Mouse (Mus musculus) ES-Bruce4 (cell line): ENCODE data around the gene Exph5. TPM values are rescaled to one million over a fixed set of nuclear protein-coding genes. Genes with fewer than 3 reads are reported as not detected.

Experiments
- H3K27ac ChIP-seq: 2 replicates; pipeline ENCODE4 v1.5.1; 2012; ENCODE audit warnings: low read length, inconsistent platforms; ENCODE audit not compliant: insufficient read depth
- H3K27me3 ChIP-seq: 2 replicates; pipeline ENCODE4 v1.6.1; 2012; ENCODE audit warnings: mild to moderate bottlenecking, low read length, inconsistent platforms; ENCODE audit not compliant: control insufficient read depth, poor library complexity, insufficient read depth, severe bottlenecking
- H3K36me3 ChIP-seq: 2 replicates; pipeline ENCODE4 v1.6.1; 2012; ENCODE audit warnings: inconsistent platforms, mild to moderate bottlenecking, low read length, moderate library complexity; ENCODE audit not compliant: control insufficient read depth, poor library complexity, insufficient read depth, severe bottlenecking
- H3K4me1 ChIP-seq: one replicate; pipeline ENCODE4 v1.8.1; 2011; ENCODE audit warnings: low read length; ENCODE audit not compliant: control insufficient read depth, insufficient read depth
- H3K4me3 ChIP-seq: 2 replicates; pipeline ENCODE4 v1.5.1; 2011; ENCODE audit warnings: low read depth, mild to moderate bottlenecking, low read length
- H3K9ac ChIP-seq: 2 replicates; pipeline ENCODE4 v1.6.1; 2012; ENCODE audit warnings: low read depth, mild to moderate bottlenecking, inconsistent platforms; ENCODE audit not compliant: poor library complexity, severe bottlenecking
- H3K9me3 ChIP-seq: replicated peaks from 2 replicates; pipeline ENCODE4 v1.6.1; 2012; ENCODE audit warnings: mild to moderate bottlenecking, low read length, inconsistent platforms; ENCODE audit not compliant: control insufficient read depth, poor library complexity, insufficient read depth, severe bottlenecking
- CTCF ChIP-seq: IDR thresholded peaks from one replicate; pipeline ENCODE4 v1.8.1; 2011; ENCODE audit warnings: low read depth, low read length
- EP300 ChIP-seq: IDR thresholded peaks from 2 replicates; pipeline ENCODE4 v1.6.1; 2011; ENCODE audit warnings: low read depth, low read length; ENCODE audit not compliant: insufficient read depth
- POLR2A ChIP-seq: IDR thresholded peaks from one replicate; pipeline ENCODE4 v1.8.1; 2011; ENCODE audit warnings: low read length; ENCODE audit not compliant: insufficient read depth
- polyA plus RNA-seq: library from polyadenylated mRNA; stranded (reverse); fragments of >200 nt; gene quantifications from 2 replicates; pipeline ENCODE4 v1.2.4, GENCODE M21; 2011; ENCODE audit warnings: low read depth; ENCODE audit not compliant: missing spikeins, insufficient read depth, insufficient read length

Exph5 gene
- polyA plus RNA-seq, 1 experiment: 0.40 TPM

DNA sequence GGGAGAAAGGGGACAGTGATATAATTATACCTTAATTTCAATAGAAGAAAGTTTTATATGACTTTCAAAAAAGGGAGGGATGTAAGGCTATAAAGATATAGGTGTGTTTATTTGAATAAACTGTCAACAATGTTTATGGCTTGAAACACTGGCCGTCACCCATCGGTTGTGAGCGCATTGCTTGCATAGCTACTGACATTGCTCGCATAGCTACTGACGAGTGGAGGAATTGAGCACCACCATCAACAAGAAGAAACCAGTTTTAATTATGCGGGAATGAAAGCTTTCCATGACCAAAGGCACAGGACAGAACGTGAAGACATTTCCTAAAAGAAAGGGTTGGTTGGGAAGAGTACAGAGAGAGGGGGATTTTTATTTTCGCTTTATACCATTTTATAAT lies 99.7 kb downstream of the Exph5 start:
- Histone ChIP-seq H3K4me3 (no peak overlapping the region), H3K27ac (no peak overlapping the region), H3K4me1 (no peaks in the 10 kb centered on the region), H3K36me3 (no peaks in the 10 kb centered on the region), H3K9ac (no peak overlapping the region), H3K9me3 (no peaks in the 10 kb centered on the region), H3K27me3 (no peaks in the 10 kb centered on the region)
- TF ChIP-seq EP300: no peak
- no peak for TF ChIP-seq POLR2A
- no peak for TF ChIP-seq CTCF

DNA sequence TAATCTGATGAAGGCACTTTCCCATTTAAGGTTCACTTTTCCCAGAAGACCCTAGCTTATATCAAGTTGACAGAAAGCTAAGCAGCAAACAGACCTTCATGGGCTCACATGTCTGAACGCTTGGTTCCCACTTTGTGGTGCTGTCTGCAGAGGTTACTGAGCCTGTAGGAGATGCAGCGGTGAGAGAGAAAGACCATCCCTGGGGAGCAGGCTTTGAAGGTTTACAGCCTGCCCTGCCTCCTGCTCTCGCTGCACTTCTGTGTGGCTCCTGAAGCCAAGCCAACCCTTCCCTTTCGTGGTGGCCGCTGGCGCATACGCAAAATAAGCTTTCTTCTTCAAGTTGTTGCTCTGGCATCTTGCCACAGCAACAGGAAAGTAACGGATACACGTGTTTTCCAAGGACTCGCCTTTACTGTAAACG lies 100.8 kb downstream of the Exph5 start, which contains the start of gene 4930550C14Rik:
Gene 4930550C14Rik (plus strand): TSS at position 35 of the 421 bp plus-strand sequence.
- H3K4me3 ChIP-seq: peak within 1 kb of the TSS; percentile 27
- H3K9me3 ChIP-seq: no peaks in the 10 kb centered on the region
- H3K9ac ChIP-seq: peak within 1 kb of the TSS; percentile 48
- no peaks in the 10 kb centered on the region for H3K4me1 ChIP-seq
- H3K27me3 ChIP-seq: no peaks in the 10 kb centered on the region
- H3K27ac ChIP-seq: peak within 1 kb of the TSS; percentile 74
- H3K36me3 ChIP-seq: no peaks in the 10 kb centered on the region
- TF ChIP-seq CTCF (no peak), EP300 (no peak), POLR2A (no peak)

DNA sequence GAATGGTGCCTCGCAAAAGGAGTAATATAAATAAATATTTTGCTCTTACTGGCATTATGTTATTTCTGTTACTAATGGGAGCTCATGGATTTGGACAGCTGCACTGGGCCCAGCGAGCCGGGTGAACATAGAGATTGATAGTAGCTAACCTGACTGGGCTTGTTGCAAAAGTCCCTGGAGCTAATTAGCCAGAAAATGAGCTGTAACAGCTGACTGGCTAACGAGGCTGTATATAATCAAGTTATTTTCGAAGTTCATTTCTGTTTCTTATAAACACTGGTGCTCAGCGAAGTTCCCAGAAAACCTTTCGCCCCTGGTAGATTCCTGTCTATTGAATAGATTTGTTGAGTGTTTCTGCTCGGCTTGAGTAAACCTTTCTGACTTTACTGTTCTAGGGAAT lies 101.5 kb downstream of the Exph5 start:
- TF ChIP-seq POLR2A: no peak
- no peak for TF ChIP-seq EP300
- TF ChIP-seq CTCF: no peak
- no peaks in the 10 kb centered on the region for H3K4me1 ChIP-seq
- H3K36me3 ChIP-seq: no peaks in the 10 kb centered on the region
- peak overlapping the region; percentile 48 for H3K9ac ChIP-seq
- H3K9me3 ChIP-seq: no peaks in the 10 kb centered on the region
- no peak overlapping the region for H3K4me3 ChIP-seq
- no peaks in the 10 kb centered on the region for H3K27me3 ChIP-seq
- H3K27ac ChIP-seq: peak overlapping the region; percentile 74

DNA sequence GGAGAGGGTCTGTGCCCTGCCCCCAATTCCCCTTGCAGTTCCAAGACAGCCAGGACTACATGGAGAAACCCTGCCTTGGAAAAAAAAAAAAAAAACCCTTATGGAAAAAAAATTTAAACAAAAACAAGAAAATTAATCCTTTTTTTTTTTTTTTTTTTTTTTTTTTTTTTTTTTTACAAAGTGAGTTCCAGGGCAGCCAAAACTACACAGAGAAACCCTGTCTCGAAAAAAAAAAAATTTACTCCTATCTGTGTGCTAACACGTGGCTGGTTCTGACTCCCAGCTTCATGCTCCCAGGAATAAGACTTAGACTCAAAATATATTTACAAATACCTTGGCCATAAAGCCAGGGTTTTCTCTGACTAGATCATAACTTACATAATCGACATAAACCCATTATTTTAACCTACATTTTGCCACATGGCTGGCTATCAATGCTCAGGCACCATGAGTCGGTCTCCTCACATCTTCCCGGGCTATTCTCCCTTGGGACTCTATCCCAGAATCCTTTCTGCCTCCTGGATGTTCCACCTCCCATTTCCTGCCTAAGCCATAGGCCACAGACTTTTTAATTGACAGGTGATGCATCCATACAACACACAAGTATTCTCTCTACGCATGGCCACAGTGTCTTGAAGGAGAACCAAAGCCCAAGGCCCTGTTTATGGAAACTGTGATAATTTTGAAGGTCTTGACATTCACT lies 102.7 kb downstream of the Exph5 start:
- no peaks in the 10 kb centered on the region for H3K27me3 ChIP-seq
- H3K9me3 ChIP-seq: no peaks in the 10 kb centered on the region
- no peaks in the 10 kb centered on the region for H3K36me3 ChIP-seq
- peak; percentile 84 for TF ChIP-seq POLR2A
- no peak for TF ChIP-seq CTCF
- H3K27ac ChIP-seq: no peak overlapping the region
- peak overlapping the region; percentile 72 for H3K4me3 ChIP-seq
- no peaks in the 10 kb centered on the region for H3K4me1 ChIP-seq
- peak overlapping the region; percentile 37 for H3K9ac ChIP-seq

DNA sequence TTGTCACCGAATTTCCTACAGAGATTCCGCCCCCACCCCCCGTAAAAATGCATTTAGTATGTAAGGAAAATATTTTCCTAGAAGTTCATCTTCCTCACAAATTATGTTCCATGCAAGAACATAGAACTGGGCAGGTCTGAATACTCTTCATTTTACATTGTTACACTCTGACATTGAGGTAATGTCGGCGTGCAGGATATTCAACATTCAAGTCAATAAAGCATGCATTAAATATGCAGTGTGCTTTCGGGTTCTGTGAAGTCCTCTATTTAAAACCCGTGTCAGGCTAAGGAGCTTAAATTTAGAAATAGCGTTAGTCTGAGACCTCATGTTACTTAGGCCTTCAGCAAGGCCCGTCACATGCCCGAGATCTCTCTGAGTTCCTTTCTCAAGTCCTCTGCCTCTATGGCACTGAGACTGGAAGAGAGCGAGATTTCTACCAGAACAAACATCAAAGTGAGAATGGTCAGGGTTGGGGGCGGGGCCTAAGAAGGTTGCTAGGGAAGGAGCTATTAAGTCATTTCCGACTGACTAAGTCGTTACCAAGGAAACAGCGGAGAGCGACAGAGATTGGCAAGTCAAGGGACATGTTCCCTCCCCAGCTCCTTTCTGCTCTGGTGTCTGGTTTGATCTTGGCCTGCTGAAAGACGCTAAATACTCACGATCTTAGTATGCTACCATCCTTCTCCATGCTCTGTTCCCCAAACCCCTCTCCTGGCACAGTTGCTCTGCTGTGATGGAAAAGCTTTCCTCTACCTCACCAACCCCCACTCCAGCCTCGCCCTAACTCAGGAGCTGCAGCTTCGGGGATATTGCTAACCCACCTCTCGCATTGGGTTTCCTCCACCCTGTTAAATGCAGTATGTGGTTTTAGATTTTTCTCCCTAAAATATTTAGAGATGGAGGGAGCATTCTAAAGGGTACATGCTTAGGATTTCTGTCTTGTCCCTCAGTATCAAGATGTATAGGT lies 103.6 kb downstream of the Exph5 start:
- Histone ChIP-seq H3K4me3 (peak overlapping the region; percentile 89), H3K4me1 (no peaks in the 10 kb centered on the region), H3K27ac (peak overlapping the region; percentile 67), H3K9ac (peak overlapping the region; percentile 43), H3K36me3 (no peaks in the 10 kb centered on the region), H3K9me3 (no peaks in the 10 kb centered on the region), H3K27me3 (no peaks in the 10 kb centered on the region)
- TF ChIP-seq EP300 (no peak), POLR2A (peak; percentile 29)

DNA sequence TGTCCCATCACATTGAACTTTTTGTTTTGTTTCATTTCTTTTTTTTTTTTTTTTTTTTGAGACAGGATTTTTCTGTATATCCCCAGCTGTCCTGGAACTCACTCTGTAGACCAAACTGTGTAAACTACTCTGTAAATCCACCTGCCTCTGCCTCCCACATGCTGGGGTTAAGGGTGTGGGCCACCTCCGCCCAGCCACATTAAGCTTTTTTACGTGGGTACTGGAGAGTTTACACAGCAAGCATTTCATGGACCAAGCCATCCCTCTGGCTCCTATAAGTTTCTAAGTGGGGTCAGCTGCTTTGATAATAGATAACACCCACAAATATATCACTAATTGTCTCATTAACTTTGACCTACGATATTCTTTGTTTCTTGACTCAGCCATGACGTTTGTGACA lies 107.1 kb downstream of the Exph5 start:
- no peak for TF ChIP-seq CTCF
- no peak for TF ChIP-seq EP300
- no peak for TF ChIP-seq POLR2A
- Histone ChIP-seq H3K4me3 (no peak overlapping the region), H3K9ac (no peak overlapping the region), H3K27me3 (no peaks in the 10 kb centered on the region), H3K9me3 (no peaks in the 10 kb centered on the region), H3K4me1 (no peaks in the 10 kb centered on the region), H3K27ac (no peak overlapping the region), H3K36me3 (no peaks in the 10 kb centered on the region)
